Mouse (Mus musculus) urinary bladder, postnatal 10 days (tissue): ENCODE measurements around the gene Apoc3.

Source experiments
- DNase-seq: peaks from one replicate; pipeline ENCODE4 v3.0.0; 2022; ENCODE audit warnings: low spot score

Gene Apoc3

DNA sequence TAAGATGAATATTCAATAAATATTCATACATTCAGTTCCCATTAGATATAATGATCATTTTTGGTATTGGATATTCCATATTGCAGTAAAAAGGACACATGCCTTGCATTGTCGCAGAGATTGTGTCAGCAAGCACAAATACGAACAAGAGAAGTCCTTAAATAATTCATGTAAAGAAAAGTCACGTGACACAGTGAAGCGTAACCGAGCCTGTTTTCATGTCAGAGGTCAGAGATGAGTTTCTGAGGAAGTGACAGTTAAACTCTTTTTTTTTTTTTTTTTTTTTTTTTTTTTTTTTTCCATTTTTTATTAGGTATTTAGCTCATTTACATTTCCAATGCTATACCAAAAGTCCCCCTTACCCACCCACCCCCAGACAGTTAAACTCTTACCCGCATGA, 42.8 kb downstream of the Apoc3 start:
- no peak for DNase-seq

DNA sequence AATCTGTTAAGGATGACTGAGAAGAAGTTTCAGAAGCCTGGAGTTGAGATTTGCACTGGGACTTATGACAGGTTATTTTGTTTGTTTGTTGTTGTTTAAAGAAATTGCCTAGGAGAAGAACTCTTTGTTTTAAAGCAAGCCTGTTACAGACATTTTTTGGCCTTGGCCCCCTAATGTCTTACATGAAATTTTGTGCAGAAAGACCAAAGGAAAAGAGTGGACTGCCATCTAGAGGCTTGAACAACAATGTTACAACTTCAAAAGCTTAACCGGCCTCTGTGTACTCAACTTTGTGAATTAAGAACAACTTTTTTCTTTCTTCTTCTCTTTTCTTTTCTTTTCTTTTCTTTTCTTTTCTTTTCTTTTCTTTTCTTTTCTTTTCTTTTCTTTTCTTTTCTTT, 43.8 kb downstream of the Apoc3 start:
- no peak for DNase-seq

DNA sequence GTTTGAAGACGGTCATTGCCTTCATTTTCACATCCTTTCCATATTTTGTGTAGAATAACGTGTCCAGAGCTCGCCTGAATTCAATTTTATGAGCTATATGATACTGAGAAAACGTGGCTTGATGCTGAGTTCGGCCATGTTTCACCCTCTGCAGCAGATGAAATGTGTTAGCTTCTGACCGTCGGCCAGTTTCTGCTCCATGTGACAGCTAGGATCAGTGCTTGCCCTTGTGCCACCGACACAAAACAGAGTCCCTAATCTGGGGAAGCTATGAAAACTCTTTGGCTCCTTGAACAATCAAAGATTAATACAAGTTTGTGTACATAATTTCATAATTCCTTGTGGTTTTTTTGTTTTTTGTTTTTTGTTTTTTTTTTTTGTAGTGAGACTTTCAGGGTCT, 44.2 kb downstream of the Apoc3 start:
- no peak for DNase-seq

- DNase-seq = no peak
Measured at GRCm38 (mm10) chr9:46189381-46189780, 46.1 kb downstream of the Apoc3 start.

- DNase-seq = no peak
Measured at GRCm38 (mm10) chr9:46188956-46189355, 46.5 kb downstream of the Apoc3 start.

DNA sequence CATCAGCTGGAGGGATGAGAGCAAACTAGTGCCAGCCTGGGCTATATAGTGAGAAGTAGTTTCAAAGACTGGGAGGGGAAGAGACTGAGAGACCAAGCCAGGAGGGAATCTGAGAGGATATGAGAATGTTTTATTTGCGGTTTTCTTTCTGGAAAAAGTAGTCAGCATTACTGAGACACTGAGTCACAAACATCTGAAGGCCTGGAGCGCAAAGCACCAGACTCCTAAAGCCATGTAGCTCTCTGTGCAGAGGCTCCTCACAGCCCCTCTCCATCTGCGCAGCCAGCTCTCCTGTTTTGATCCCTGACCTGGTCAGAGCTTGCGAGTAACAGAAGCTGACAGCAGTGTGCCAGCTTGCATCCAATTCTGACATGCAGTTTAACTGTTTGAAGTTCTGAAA, 47.1 kb downstream of the Apoc3 start:
- DNase-seq = no peak

DNA sequence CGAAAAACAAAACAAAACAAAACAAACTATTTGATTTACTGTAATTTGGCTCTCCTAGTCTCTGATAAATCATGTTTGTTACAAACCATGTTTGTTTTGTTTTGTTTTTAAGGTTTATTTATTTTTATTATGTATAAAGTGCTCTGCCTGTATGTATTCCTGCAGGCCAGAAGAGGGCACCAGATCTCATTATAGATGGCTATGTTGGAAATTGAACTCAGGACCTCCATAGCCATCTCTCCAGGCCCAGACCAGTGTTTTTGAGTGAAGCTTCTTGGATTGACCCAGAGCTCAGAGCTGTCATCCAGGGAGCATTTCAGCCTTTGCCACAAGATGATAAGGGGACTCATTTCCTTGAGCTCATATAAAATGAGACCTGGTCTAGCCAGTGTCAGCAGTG, 49.0 kb downstream of the Apoc3 start:
- DNase-seq = no peak

DNA sequence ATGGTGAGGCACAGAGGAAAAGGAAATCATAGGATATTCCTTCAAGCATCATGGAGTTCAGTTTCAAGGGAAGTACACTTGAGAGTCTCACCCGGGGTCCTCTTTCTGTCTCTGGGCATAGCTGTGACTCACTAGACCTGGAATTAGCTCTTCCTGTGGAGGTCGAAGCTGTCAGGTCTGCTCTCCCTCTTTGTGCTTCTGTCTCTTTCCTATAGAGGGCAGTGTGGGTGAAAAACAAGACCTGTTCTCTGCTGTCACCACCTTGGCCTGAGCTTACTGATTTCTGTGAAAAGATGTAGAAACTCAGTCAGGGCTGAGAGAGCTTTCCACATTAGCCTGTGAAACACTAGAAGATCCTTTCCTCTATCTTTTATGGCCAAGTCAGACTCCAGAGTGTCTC, 50.2 kb downstream of the Apoc3 start:
- no peak for DNase-seq

DNA sequence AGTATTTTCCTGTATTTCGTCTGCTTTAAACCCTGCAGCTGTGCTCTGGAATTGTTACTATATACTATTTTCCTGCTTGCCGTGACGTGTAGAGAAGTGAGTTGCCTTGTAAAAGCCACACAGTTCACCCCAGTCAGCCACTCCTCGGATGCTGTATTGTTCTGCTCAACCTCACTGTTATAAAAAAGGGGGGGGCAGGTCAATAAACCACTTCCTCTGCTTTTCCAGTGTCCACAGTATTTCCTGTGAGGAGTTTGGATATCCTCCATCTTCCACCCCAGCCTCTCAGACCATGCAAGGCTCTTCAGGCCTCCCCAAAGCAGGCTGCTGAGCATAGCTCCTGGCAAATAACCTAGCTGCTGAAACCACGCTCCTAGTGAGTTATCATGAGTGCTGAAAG, 50.9 kb downstream of the Apoc3 start:
- no peak for DNase-seq
